Mouse (Mus musculus) embryo, embryonic 10 days (tissue): ENCODE measurements around the gene Ahdc1.

ENCODE experiments used
- DNase-seq: peaks from one replicate; pipeline ENCODE4 v3.0.0-alpha.2; 2015; ENCODE audit warnings: low spot score

Ahdc1 gene

GRCm38 (mm10) chr4:133039116-133039819 lies 28.2 kb downstream of the Ahdc1 start:
- DNase-seq, result peak; percentile 53

GRCm38 (mm10) chr4:133039832-133040231 lies 28.8 kb downstream of the Ahdc1 start:
- DNase-seq, result peak; percentile 62

GRCm38 (mm10) chr4:133040241-133040904 lies 29.3 kb downstream of the Ahdc1 start:
- no peak for DNase-seq

- DNase-seq, result peak; percentile 37
These were observed 31.2 kb downstream of the Ahdc1 start for GRCm38 (mm10) chr4:133042244-133042643.

- peak; percentile 92 for DNase-seq
These were observed 31.9 kb downstream of the Ahdc1 start for GRCm38 (mm10) chr4:133042651-133043635.

GRCm38 (mm10) chr4:133043798-133044646 lies 33.0 kb downstream of the Ahdc1 start:
- DNase-seq, result peak; percentile 56

GRCm38 (mm10) chr4:133044647-133045094 lies 33.6 kb downstream of the Ahdc1 start:
- DNase-seq, result peak; percentile 82

- peak; percentile 47 for DNase-seq
These were observed 34.9 kb downstream of the Ahdc1 start for GRCm38 (mm10) chr4:133045771-133046474.

- no peak for DNase-seq
These were observed 35.8 kb downstream of the Ahdc1 start for GRCm38 (mm10) chr4:133046691-133047352.

- DNase-seq, result peak; percentile 89
These were observed 36.5 kb downstream of the Ahdc1 start for GRCm38 (mm10) chr4:133047353-133048105.

GRCm38 (mm10) chr4:133049071-133049920 lies 38.2 kb downstream of the Ahdc1 start:
- no peak for DNase-seq

- no peak for DNase-seq
These were observed 39.3 kb downstream of the Ahdc1 start for GRCm38 (mm10) chr4:133050196-133050836.

- no peak for DNase-seq
These were observed 39.9 kb downstream of the Ahdc1 start for GRCm38 (mm10) chr4:133050837-133051549.

- DNase-seq, result no peak
These were observed 40.4 kb downstream of the Ahdc1 start for GRCm38 (mm10) chr4:133051550-133051865.

- DNase-seq, result peak; percentile 55
These were observed 41.1 kb downstream of the Ahdc1 start for GRCm38 (mm10) chr4:133052029-133052745.

- no peak for DNase-seq
These were observed 42.0 kb downstream of the Ahdc1 start for GRCm38 (mm10) chr4:133052995-133053572.
